Mouse (Mus musculus): ENCODE measurements at regions not wholly inside any gene's neighbourhood (a gene's known extent, or its start where the extent isn't known, plus 50 kb on each side); places are given as distances from the start of the nearest gene placed in this dataset.

DNA sequence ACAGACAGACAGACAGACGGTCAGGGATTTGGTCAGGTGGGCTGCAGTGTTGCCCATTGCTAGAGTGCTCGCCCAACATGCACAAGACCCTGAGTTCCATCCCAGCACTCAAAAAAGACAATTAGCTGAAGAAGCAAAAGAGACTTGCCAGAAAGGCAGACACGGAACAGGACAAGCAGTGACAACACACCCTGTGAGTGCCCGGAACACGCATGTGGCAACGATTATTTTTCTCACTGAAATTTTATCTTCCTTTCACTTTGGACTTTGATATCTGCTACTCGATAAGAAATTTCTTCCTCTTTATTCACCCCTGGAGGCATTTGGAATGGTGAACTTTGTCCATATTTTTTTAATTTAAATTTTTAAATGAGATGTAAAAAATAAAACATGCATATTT is 127.4 kb upstream of the 4930412O13Rik start:
- Histone ChIP-seq H3K27ac (replicated peaks; ENCODE audit: insufficient read depth, low read depth, low read length) (no peak overlapping the region), H3K9ac (ENCODE audit: low read depth, low read length) (no peak overlapping the region), H3K79me2 (ENCODE audit: control insufficient read depth, insufficient read depth, low read length) (no peaks in the 10 kb centered on the region), H3K4me3 (ENCODE audit: insufficient read depth, low read depth, low read length) (no peak overlapping the region), H3K27me3 (ENCODE audit: control insufficient read depth, insufficient read depth, low read length) (no peaks in the 10 kb centered on the region), H3K4me1 (ENCODE audit: control insufficient read depth, insufficient read depth, low read length) (no peaks in the 10 kb centered on the region), H3K36me3 (ENCODE audit: control insufficient read depth, insufficient read depth, low read length) (no peaks in the 10 kb centered on the region)
- 85% methylated on average over 7 of the region's 7 CpGs for WGBS
- no peak for DNase-seq (ENCODE audit: extremely low read depth, low read depth, low spot score)
- no peak for TF ChIP-seq CTCF (IDR thresholded peaks at IDR 0.05; ENCODE audit: low read depth, low read length)
- no peak for TF ChIP-seq POLR2A (IDR thresholded peaks at IDR 0.05; ENCODE audit: extremely low read depth, insufficient read depth, low read length)

DNA sequence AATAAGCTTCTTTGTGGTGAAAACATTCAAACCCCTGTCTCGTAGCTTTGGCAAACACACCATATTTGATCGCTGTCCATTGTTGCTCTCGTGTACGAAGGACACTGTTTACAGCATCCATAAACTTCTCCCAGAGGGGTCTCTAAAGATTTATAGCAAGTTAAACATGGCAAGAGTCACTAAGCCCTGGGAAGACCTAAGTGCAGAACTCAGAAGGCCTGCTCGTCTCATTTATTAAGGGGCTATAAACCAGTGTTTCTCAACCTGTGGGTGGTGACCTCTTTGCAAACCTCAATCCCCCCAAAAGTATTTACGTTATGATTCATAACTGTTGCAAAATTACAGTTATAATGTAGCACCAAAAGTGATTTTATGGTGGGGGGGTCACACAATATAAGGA is 126.9 kb upstream of the 4930412O13Rik start:
- WGBS = 81% methylated on average over 6 of the region's 6 CpGs
- H3K79me2 ChIP-seq (ENCODE audit: control insufficient read depth, insufficient read depth, low read length) = no peaks in the 10 kb centered on the region
- H3K4me3 ChIP-seq (ENCODE audit: insufficient read depth, low read depth, low read length) = no peak overlapping the region
- DNase-seq (ENCODE audit: extremely low read depth, low read depth, low spot score) = no peak
- no peaks in the 10 kb centered on the region for H3K36me3 ChIP-seq (ENCODE audit: control insufficient read depth, insufficient read depth, low read length)
- H3K27me3 ChIP-seq (ENCODE audit: control insufficient read depth, insufficient read depth, low read length) = no peaks in the 10 kb centered on the region
- no peak overlapping the region for H3K9ac ChIP-seq (ENCODE audit: low read depth, low read length)
- TF ChIP-seq POLR2A (IDR thresholded peaks at IDR 0.05; ENCODE audit: extremely low read depth, insufficient read depth, low read length) = no peak
- TF ChIP-seq CTCF (IDR thresholded peaks at IDR 0.05; ENCODE audit: low read depth, low read length) = no peak
- H3K4me1 ChIP-seq (ENCODE audit: control insufficient read depth, insufficient read depth, low read length) = no peaks in the 10 kb centered on the region
- no peak overlapping the region for H3K27ac ChIP-seq (replicated peaks; ENCODE audit: insufficient read depth, low read depth, low read length)

DNA sequence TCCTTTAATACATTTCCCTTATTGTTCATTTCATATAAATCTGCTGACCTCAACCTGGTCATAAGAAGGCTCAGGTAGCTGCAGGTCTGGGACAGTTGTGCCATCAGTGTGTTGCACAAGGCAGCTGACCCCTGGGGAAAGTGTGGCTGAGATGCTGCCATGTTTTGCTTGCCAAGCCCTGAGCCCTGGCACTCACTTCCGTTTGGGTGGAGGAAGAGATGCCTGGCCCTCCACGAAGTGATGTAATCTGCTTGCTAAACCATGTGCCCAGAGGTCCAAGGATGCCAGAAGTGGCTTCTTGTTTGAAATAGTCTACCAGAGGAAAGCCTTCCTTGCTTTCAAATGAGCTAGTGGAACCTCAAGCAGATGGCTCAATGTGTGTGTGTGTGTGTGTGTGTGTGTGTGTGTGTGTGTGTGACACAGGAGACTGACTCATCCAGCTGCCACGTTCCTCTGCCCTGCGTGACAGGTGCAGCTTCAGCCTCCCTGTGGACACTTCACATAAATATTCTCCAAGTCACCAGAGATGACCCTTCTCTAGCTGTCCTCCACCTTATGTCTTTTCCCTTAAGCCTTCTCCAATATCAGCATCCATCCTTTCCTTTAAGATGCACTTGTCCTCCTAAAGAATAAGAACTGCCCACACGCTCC is 123.2 kb upstream of the 4930412O13Rik start:
- Histone ChIP-seq H3K36me3 (ENCODE audit: control insufficient read depth, insufficient read depth, low read length) (no peaks in the 10 kb centered on the region), H3K4me3 (ENCODE audit: insufficient read depth, low read depth, low read length) (no peak overlapping the region), H3K27me3 (ENCODE audit: control insufficient read depth, insufficient read depth, low read length) (no peaks in the 10 kb centered on the region), H3K9ac (ENCODE audit: low read depth, low read length) (no peak overlapping the region), H3K79me2 (ENCODE audit: control insufficient read depth, insufficient read depth, low read length) (no peaks in the 10 kb centered on the region), H3K4me1 (ENCODE audit: control insufficient read depth, insufficient read depth, low read length) (no peaks in the 10 kb centered on the region), H3K27ac (replicated peaks; ENCODE audit: insufficient read depth, low read depth, low read length) (no peak overlapping the region)
- 68% methylated on average over 5 of the region's 5 CpGs for WGBS
- no peak for DNase-seq (ENCODE audit: extremely low read depth, low read depth, low spot score)
- TF ChIP-seq POLR2A (IDR thresholded peaks at IDR 0.05; ENCODE audit: extremely low read depth, insufficient read depth, low read length) (no peak), CTCF (IDR thresholded peaks at IDR 0.05; ENCODE audit: low read depth, low read length) (no peak)

GRCm38 (mm10) chr2:9758983-9759382 is 122.1 kb upstream of the 4930412O13Rik start:
- TF ChIP-seq POLR2A (IDR thresholded peaks at IDR 0.05; ENCODE audit: extremely low read depth, insufficient read depth, low read length) (no peak), CTCF (IDR thresholded peaks at IDR 0.05; ENCODE audit: low read depth, low read length) (no peak)
- H3K27ac ChIP-seq (replicated peaks; ENCODE audit: insufficient read depth, low read depth, low read length) = no peak overlapping the region
- 88% methylated on average over 7 of the region's 7 CpGs for WGBS
- H3K79me2 ChIP-seq (ENCODE audit: control insufficient read depth, insufficient read depth, low read length) = no peaks in the 10 kb centered on the region
- H3K4me3 ChIP-seq (ENCODE audit: insufficient read depth, low read depth, low read length) = no peak overlapping the region
- no peak overlapping the region for H3K9ac ChIP-seq (ENCODE audit: low read depth, low read length)
- no peaks in the 10 kb centered on the region for H3K27me3 ChIP-seq (ENCODE audit: control insufficient read depth, insufficient read depth, low read length)
- no peak for DNase-seq (ENCODE audit: extremely low read depth, low read depth, low spot score)
- H3K36me3 ChIP-seq (ENCODE audit: control insufficient read depth, insufficient read depth, low read length) = no peaks in the 10 kb centered on the region
- no peaks in the 10 kb centered on the region for H3K4me1 ChIP-seq (ENCODE audit: control insufficient read depth, insufficient read depth, low read length)

DNA sequence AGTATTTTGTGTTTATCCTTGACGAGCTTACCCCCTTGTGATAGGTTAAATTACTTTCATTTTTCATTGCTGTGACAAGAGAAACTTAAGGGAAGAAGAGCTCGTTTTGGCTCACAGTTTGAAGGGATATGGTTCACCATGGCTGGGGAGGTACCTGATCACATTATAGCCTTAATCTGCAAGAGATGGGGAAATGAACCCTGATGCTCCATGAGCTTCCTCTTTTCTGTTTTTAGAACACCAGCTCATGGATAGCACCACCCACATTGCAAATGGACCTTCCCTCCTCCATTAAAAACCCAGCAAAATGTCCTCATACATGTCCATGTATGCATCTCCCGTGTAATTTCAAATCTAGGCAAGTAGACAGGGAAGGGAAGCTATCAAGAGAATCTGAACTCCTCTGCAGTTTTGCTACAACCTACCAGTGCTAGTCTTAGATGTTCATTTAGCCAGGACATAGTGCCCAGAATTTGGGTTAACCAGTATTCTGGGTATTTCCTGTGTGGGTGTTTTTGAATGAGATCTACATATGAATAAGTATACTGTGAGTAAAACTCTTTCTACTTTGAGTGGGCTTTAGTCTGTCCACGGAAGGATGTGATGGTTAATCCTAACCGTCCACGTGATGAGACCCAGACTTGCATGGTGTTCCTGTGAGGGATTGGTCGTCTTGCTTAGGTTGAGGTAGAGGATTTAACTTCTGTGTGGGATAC is 121.5 kb upstream of the 4930412O13Rik start:
- Histone ChIP-seq H3K4me3 (ENCODE audit: insufficient read depth, low read depth, low read length) (no peak overlapping the region), H3K4me1 (ENCODE audit: control insufficient read depth, insufficient read depth, low read length) (no peaks in the 10 kb centered on the region), H3K27me3 (ENCODE audit: control insufficient read depth, insufficient read depth, low read length) (no peaks in the 10 kb centered on the region), H3K27ac (replicated peaks; ENCODE audit: insufficient read depth, low read depth, low read length) (no peak overlapping the region), H3K36me3 (ENCODE audit: control insufficient read depth, insufficient read depth, low read length) (no peaks in the 10 kb centered on the region), H3K9ac (ENCODE audit: low read depth, low read length) (no peak overlapping the region), H3K79me2 (ENCODE audit: control insufficient read depth, insufficient read depth, low read length) (no peaks in the 10 kb centered on the region)
- WGBS = 80% methylated on average over 7 of the region's 7 CpGs
- DNase-seq (ENCODE audit: extremely low read depth, low read depth, low spot score) = no peak
- TF ChIP-seq CTCF (IDR thresholded peaks at IDR 0.05; ENCODE audit: low read depth, low read length) (no peak), POLR2A (IDR thresholded peaks at IDR 0.05; ENCODE audit: extremely low read depth, insufficient read depth, low read length) (no peak)

DNA sequence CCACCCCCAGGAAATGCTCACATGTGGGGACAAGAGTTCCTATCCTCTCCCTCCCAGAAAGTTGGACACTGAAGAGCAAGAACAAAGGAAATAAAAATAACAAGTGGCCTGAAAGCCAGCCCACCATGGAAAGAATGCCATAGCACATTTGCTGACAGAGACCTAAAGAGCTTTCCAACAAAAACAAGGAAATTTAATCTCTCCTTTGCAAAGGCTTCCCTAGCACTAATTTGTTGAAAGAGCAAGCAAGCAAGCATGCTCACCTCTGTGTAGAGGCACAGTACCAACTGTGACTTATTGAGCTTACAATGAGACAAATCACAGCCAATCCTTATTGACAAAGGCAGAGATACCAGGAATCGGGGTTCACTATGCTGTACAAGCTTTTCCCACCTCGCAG is 100.9 kb upstream of the 4930412O13Rik start:
- Histone ChIP-seq H3K27ac (replicated peaks; ENCODE audit: insufficient read depth, low read depth, low read length) (no peak overlapping the region), H3K4me3 (ENCODE audit: insufficient read depth, low read depth, low read length) (no peak overlapping the region), H3K9ac (ENCODE audit: low read depth, low read length) (no peak overlapping the region), H3K4me1 (ENCODE audit: control insufficient read depth, insufficient read depth, low read length) (no peaks in the 10 kb centered on the region), H3K79me2 (ENCODE audit: control insufficient read depth, insufficient read depth, low read length) (no peaks in the 10 kb centered on the region), H3K36me3 (ENCODE audit: control insufficient read depth, insufficient read depth, low read length) (no peaks in the 10 kb centered on the region), H3K27me3 (ENCODE audit: control insufficient read depth, insufficient read depth, low read length) (no peaks in the 10 kb centered on the region)
- 68% methylated on average over 2 of the region's 2 CpGs for WGBS
- TF ChIP-seq POLR2A (IDR thresholded peaks at IDR 0.05; ENCODE audit: extremely low read depth, insufficient read depth, low read length) (no peak), CTCF (IDR thresholded peaks at IDR 0.05; ENCODE audit: low read depth, low read length) (no peak)
- DNase-seq (ENCODE audit: extremely low read depth, low read depth, low spot score) = no peak
